Mouse (Mus musculus) forelimb bud, embryonic 11.5 days (tissue): ENCODE measurements at regions not wholly inside any gene's neighbourhood (a gene's known extent, or its start where the extent isn't known, plus 50 kb on each side); places are given as distances from the start of the nearest gene placed in this dataset.

ENCODE experiments used
- DNase-seq: peaks from one replicate; pipeline ENCODE4 v3.0.0-alpha.2; 2012; ENCODE audit warnings: low read depth, low spot score

GRCm38 (mm10) chr3:133846301-133846700 lies 301.4 kb upstream of the Tet2 start:
- DNase-seq = no peak

- no peak for DNase-seq
Measured at GRCm38 (mm10) chr3:133874383-133874782, 329.4 kb upstream of the Tet2 start.

DNA sequence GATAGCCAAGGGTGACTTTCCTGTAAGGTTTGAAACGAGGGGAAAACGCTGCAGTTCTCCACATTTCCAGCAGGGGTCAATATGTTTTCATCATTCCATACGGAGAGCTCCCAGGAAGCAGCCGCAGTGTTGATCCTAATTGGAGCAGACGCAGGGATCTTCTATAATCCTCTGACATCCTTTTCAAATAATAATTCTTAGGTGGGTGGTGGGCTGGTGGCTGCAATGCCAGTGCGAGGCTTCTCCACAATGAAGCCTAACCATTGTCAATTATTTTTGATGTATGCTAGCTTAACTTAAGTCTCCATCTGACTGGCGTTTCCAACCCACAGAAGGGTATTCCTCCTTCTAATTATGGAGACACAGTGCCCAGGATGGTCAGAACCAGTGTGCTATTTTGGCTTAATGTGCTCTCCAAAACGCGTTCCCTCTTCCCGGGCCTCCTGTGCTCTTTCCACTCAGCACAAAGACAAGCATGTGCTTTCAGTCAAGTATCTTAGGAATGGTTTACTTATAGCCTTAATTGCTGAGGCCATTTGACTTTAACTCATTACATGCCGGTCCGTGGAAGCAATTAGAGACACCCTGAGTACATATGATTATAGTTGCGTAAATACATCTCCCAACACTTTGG lies 331.6 kb upstream of the Tet2 start:
- DNase-seq = peak; percentile 83

GRCm38 (mm10) chr3:133877310-133877709 lies 332.4 kb upstream of the Tet2 start:
- peak; percentile 54 for DNase-seq

GRCm38 (mm10) chr3:133880626-133881025 lies 335.7 kb upstream of the Tet2 start:
- DNase-seq = peak; percentile 37

- no peak for DNase-seq
Measured at GRCm38 (mm10) chr3:133901931-133902330, 334.4 kb upstream of the Cxxc4 start.

GRCm38 (mm10) chr3:133922200-133922599 lies 314.1 kb upstream of the Cxxc4 start:
- no peak for DNase-seq

DNA sequence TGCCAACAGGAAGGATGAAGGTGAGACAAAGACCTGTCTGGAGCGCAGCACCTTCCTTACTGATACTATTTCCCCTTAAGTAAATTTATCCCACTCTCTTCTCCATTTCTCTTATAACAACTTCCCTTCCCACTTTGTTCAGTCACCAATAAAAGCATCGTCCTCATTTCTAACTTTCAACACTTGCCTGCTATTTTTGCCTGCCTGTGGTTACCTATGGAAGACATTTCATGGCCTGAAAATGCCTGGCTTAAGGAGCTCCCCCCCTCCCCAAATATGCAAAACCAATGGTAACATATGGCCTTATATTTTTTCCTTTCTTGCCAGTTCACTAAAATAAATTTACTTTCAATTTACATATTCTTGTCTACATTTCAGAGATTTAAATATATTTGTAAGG lies 271.0 kb upstream of the Cxxc4 start:
- DNase-seq = no peak

- DNase-seq = no peak
Measured at GRCm38 (mm10) chr3:133968176-133968575, 268.1 kb upstream of the Cxxc4 start.

GRCm38 (mm10) chr3:133972774-133973173 lies 263.5 kb upstream of the Cxxc4 start:
- no peak for DNase-seq

GRCm38 (mm10) chr3:133987681-133988080 lies 248.6 kb upstream of the Cxxc4 start:
- peak; percentile 27 for DNase-seq

DNA sequence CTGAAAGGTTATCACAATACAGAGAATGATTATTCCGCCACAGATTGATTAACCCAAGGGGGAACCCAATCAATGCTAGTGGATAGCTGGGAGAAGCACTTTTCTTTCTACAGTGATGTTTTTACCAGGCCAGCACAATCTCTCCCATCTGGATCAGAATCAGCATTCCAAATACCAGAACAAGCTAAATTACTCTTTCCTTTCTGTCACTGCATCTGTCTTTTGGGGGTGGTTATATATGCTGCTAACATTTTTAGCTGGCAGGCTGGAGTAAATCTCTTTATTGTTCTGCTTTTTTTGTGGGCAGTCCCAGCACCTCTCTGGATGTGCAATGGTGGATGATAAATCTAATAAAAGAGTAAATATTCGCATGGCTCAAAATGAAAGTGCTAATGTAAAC lies 242.3 kb upstream of the Cxxc4 start:
- no peak for DNase-seq

DNA sequence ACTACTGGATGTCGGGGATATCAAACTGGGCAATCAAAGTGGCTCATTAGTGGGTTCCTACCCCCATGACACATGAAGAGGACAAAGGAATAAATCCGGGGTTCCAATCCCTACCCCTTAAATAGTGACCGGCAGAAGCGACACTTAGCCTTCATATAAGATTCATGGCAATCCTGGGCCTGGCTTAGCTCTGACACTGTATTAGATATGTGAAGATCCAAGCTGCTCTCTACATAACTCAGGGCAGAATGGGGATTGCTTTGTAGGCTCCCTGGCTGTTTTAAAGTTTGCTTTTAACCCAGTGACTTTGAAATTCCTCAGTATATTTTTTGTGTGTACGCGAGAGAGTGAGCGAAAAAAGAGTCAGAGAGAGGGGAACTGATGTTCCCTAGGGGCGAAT lies 236.3 kb upstream of the Cxxc4 start:
- no peak for DNase-seq

GRCm38 (mm10) chr3:134000595-134000994 lies 235.7 kb upstream of the Cxxc4 start:
- no peak for DNase-seq

DNA sequence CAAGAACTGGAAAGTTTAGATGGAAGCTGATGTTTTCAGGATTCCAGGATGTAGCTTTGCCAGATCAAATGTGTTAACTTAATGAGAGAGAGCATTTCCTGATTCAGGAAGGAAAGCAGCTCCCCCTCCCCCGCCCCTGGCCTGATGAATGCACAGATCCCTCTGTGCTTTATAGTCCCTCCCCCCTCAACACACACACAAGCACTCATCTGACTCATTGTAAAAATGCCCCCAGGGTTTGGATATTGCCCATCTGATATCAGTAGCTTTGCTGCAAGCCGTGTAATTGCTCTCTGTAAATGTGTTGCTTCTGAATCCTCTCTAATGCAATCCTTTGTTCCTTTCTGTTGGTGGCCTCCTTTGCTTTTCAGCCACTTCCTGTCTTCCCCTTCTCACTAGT lies 221.5 kb upstream of the Cxxc4 start:
- no peak for DNase-seq

DNA sequence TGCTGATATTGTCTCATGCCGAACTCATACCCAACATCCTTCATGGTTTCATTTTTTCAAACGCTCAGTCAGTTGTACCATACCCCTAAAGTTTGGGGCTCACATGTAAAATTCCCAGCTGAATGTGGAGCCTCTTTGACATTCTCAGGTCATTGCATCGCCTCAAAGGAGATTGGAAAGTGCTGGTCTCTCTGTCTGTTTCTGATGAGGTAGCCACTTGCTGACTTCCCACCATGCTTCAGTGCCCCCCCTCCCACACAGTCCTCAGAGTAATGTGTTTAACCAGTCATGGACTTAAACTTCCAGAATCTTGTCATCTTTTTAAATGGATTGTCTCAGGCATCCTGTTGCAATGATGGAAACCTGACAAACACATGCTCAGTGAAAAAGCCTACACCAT lies 220.9 kb upstream of the Cxxc4 start:
- no peak for DNase-seq

GRCm38 (mm10) chr3:134033862-134034261 lies 202.4 kb upstream of the Cxxc4 start:
- DNase-seq = no peak

GRCm38 (mm10) chr3:134036310-134036934 lies 199.9 kb upstream of the Cxxc4 start:
- no peak for DNase-seq

DNA sequence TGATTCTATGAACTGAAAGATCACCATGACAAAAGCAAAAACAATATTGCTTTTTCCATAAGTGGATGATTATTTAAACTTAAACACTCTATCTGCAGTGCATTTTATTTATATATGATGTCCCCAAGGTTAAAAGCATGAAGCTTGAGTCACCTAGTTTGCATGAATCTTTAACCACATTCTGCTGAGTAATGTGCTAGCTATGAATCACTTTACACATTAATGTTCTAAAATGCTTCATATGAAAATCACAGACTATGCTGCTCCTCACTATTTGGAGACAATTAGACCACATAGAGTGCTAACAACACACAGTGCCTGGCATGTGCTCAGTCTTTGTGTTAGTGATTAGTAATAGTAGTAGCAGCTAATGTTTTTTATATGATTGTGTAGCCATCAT lies 185.6 kb upstream of the Cxxc4 start:
- no peak for DNase-seq

DNA sequence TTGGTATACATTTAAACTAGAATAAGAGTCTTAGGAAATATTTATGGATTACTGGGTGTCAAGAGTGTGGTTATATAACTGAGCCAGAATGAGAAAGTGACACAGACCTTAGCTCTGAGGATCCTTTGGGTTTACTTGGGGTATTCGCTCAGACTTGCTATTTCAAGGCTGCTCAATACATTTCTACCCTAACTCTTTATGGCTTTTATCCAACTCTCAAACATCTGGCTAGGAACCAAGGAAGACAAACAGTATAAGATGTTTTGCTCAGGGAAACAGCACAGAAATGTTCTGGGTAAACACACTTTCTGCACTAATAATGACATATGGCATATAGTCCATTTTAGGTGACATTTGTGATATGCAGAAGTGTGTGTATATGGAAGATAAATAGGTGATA lies 153.8 kb upstream of the Cxxc4 start:
- DNase-seq = no peak

DNA sequence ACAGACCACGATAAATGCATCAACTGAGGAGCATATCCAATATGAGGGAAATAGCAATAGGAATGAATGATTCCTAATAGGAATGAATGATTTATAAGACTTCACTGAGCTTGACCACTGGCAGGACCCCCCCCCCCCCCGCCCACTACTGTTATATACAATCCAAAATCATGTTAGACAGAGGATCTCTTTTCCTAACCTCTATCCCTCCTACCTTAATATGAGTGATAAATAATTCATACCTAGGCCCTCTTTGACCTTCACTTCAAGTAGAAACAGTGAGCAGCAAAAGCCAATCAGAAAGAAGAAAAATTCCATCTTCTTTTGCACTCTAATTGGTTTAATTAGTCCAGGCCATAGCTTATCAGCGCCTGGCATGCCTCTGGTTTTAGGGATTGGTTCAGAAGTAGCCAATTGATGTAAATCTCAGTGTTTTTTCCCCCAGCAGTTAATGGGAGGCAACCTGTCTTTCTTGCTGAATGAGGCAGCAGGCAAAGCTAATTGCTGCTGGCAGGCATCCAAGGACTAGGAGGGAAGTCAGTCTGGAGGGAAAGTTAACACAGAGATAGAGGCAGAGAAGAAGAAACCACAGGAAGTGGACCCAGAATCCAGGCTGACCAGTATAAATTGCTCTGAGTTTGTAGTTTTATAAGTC lies 136.7 kb upstream of the Cxxc4 start:
- DNase-seq = peak; percentile 51

DNA sequence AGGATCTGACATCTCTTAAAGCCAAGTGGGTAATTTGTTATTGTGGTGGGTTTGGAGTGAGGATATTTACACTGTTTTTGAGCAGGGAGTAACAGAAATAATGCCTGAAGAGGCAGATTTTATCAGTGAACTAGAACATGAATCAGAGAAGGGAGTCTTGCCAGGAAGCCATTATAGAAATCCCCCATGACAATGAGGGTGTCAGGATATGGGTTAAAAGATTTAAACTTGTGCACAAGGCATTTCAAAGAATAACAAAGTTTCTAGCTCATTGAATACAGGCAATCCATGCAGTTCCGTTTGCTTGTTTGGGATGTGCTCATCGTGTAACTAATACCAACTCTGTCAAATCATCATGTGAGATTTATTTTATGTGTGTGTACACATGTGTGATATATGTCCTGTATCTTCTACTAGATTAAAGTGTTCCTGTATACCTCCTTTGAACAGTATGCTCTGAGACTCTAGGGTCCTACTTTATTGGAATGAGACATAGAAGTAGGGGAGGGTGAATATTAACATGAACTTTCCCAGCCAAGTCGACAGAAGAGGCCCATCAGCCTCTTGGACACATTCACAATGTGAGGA lies 134.0 kb upstream of the Cxxc4 start:
- DNase-seq = no peak

GRCm38 (mm10) chr3:134104625-134105024 lies 131.7 kb upstream of the Cxxc4 start:
- no peak for DNase-seq
